Mouse (Mus musculus) megakaryocyte progenitor cell, adult 5-6 weeks (primary cell): ENCODE data around the gene Olfr600. TPM values are rescaled to one million over a fixed set of nuclear protein-coding genes. Genes with fewer than 3 reads are reported as not detected.
"Not testable (repeated sequence)": the region's sequence is repeated elsewhere in the genome, so short reads cannot be mapped to it uniquely, and the experiment has no call there.

ENCODE experiments used
- ATAC-seq: replicated peaks from 2 replicates; pipeline ENCODE4 v1.8.0; 2016; ENCODE audit warnings: mild to moderate bottlenecking, moderate TSS enrichment, inconsistent platforms; ENCODE audit not compliant: poor library complexity
- total RNA-seq, 2 experiments: library from RNA; stranded (forward) in 1 of 2; stranded (reverse) in 1 of 2; fragments of 157-497, 149-512 nt in 1 of 2; fragments of 200-1000 nt in 1 of 2; gene quantifications; 2 replicates each; pipeline versions ENCODE4 v1.2.3 to v1.2.4; 2015 to 2017

The Olfr600 gene
- total RNA-seq (2015) (not detected in 2 replicates), total RNA-seq (2017) (not detected in 2 replicates)

GRCm38 (mm10) chr7:103349569-103349968 is at the start of gene Olfr600:
TSS of gene Olfr600 (minus strand) at chr7:103349669.
- ATAC-seq: no peak

- no peak for ATAC-seq
Measured at GRCm38 (mm10) chr7:103398981-103399380, 49.5 kb upstream of the Olfr600 start.

- ATAC-seq: no peak
Measured at GRCm38 (mm10) chr7:103397758-103398157, 48.3 kb upstream of the Olfr600 start.

- ATAC-seq: no peak
Measured at GRCm38 (mm10) chr7:103386077-103386476, 36.6 kb upstream of the Olfr600 start, which contains the start of gene Olfr603. TSS of gene Olfr603 (minus strand) at chr7:103386177.

DNA sequence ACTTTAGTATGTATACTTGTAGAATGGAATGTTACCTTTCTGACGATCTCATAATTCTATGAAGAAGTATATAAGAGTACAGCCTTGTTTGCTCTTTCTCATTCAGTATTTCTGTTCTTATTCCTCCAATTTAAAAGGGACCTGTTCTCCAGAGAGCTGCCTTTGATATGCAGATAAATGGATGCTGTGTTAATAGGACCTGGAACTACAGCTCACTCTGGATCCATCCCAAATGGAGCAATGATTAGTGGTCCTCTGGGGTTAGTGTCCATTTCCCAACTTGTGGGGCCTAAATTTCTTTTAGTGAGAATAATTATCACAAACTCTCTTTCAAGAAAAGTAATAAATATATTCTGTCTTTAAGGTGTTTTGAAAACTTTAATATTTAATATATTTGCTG is 13.1 kb upstream of the Olfr600 start, which contains the start of gene Olfr601:
Gene Olfr601, minus strand, starts transcription at position 101 of the 400 bp plus-strand sequence.
- no peak for ATAC-seq

DNA sequence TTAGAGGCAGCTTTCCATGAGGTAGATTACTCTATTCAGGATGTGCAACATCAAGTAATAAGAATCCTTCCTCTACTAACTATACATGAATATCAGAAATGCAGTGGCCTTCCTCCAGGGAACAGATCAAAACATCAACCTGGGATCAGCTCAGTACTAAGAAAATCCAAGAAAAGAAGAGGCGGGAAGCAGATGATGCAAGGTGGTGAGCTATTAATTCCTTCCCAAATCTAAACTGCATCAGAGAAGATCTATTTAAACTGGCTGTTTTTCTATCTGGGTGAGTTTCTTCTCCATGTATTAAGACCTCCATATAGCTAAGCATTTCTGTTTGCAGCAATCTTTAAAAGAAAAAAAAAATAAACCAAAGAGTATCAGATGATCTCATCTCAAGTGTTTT is 13.9 kb downstream of the Olfr600 start, which contains the start of gene Olfr599:
Gene Olfr599, plus strand, starts transcription at position 301 of the 400 bp plus-strand sequence.
- no peak for ATAC-seq

- ATAC-seq: no peak
Measured at GRCm38 (mm10) chr7:103323268-103323667, 26.2 kb downstream of the Olfr600 start, which contains the start of gene Olfr598. TSS of gene Olfr598 (plus strand) at chr7:103323568.

GRCm38 (mm10) chr7:103316015-103316414 is 33.5 kb downstream of the Olfr600 start, which contains the start of gene Olfr597:
TSS of gene Olfr597 (plus strand) at chr7:103316315.
- not testable (repeated sequence) for ATAC-seq

DNA sequence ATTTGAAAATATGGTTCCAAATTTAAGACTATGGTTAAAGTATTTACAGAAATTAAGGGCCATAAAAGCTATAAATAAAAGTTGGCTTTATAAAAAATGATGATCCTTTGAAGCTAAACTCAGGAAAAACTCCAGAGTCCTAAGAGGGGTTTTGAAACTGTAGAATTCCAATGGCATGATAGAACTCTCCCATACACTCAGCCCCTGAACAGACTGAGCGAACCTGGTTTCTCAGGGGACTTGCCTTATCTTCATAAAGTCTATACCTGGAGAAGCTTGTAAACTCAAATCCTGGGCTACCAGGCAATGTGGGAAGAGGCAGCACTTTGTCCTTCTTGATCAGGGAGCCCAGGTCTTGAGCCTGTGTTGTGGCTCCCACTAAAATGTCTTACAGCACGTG is 44.1 kb downstream of the Olfr600 start, which contains the start of gene Olfr596:
Gene Olfr596, plus strand, starts transcription at position 301 of the 400 bp plus-strand sequence.
- not testable (repeated sequence) for ATAC-seq

Other genes starting within 250 kb of the Olfr600 start
- not detected in 2 replicates for gene Olfr586, start 224.0 kb downstream of the Olfr600 start, total RNA-seq (2015)
- gene Olfr586, start 224.0 kb downstream of the Olfr600 start, total RNA-seq (2017): not detected in 2 replicates
- not detected in 2 replicates for gene Olfr588-ps1, start 208.8 kb downstream of the Olfr600 start, total RNA-seq (2015)
- not detected in 2 replicates for gene Olfr588-ps1, start 208.8 kb downstream of the Olfr600 start, total RNA-seq (2017)
- gene Olfr589, start 193.3 kb downstream of the Olfr600 start, total RNA-seq (2015): not detected in 2 replicates
- gene Olfr589, start 193.3 kb downstream of the Olfr600 start, total RNA-seq (2017): not detected in 2 replicates
- gene Olfr591, start 171.3 kb downstream of the Olfr600 start, total RNA-seq (2015): not detected in 2 replicates
- not detected in 2 replicates for gene Olfr591, start 171.3 kb downstream of the Olfr600 start, total RNA-seq (2017)
- gene Olfr592, start 164.9 kb downstream of the Olfr600 start, total RNA-seq (2015): not detected in 2 replicates
- not detected in 2 replicates for gene Olfr592, start 164.9 kb downstream of the Olfr600 start, total RNA-seq (2017)
- not detected in 2 replicates for gene Olfr593, start 137.8 kb downstream of the Olfr600 start, total RNA-seq (2015)
- not detected in 2 replicates for gene Olfr593, start 137.8 kb downstream of the Olfr600 start, total RNA-seq (2017)
- gene Olfr594, start 132.7 kb downstream of the Olfr600 start, total RNA-seq (2015): not detected in 2 replicates
- not detected in 2 replicates for gene Olfr594, start 132.7 kb downstream of the Olfr600 start, total RNA-seq (2017)
- gene Usp17ld, start 97.2 kb downstream of the Olfr600 start, total RNA-seq (2015): not detected in 2 replicates
- not detected in 2 replicates for gene Usp17ld, start 97.2 kb downstream of the Olfr600 start, total RNA-seq (2017)
- gene Olfr596, start 44.0 kb downstream of the Olfr600 start, total RNA-seq (2015): not detected in 2 replicates
- not detected in 2 replicates for gene Olfr596, start 44.0 kb downstream of the Olfr600 start, total RNA-seq (2017)
- not detected in 2 replicates for gene Olfr597, start 33.4 kb downstream of the Olfr600 start, total RNA-seq (2015)
- gene Olfr597, start 33.4 kb downstream of the Olfr600 start, total RNA-seq (2017): not detected in 2 replicates
- gene Olfr598, start 26.1 kb downstream of the Olfr600 start, total RNA-seq (2015): not detected in 2 replicates
- not detected in 2 replicates for gene Olfr598, start 26.1 kb downstream of the Olfr600 start, total RNA-seq (2017)
- gene Olfr599, start 13.8 kb downstream of the Olfr600 start, total RNA-seq (2015): not detected in 2 replicates
- gene Olfr599, start 13.8 kb downstream of the Olfr600 start, total RNA-seq (2017): not detected in 2 replicates
- gene Olfr601, start 13.0 kb upstream of the Olfr600 start, total RNA-seq (2015): not detected in 2 replicates
- not detected in 2 replicates for gene Olfr601, start 13.0 kb upstream of the Olfr600 start, total RNA-seq (2017)
- gene Olfr603, start 36.5 kb upstream of the Olfr600 start, total RNA-seq (2015): not detected in 2 replicates
- not detected in 2 replicates for gene Olfr603, start 36.5 kb upstream of the Olfr600 start, total RNA-seq (2017)
- not detected in 2 replicates for gene Usp17lc, start 65.4 kb upstream of the Olfr600 start, total RNA-seq (2015)
- not detected in 2 replicates for gene Usp17lc, start 65.4 kb upstream of the Olfr600 start, total RNA-seq (2017)
- gene Olfr605, start 95.8 kb upstream of the Olfr600 start, total RNA-seq (2015): not detected in 2 replicates
- gene Olfr605, start 95.8 kb upstream of the Olfr600 start, total RNA-seq (2017): not detected in 2 replicates
- not detected in 2 replicates for gene Olfr606, start 99.4 kb upstream of the Olfr600 start, total RNA-seq (2015)
- not detected in 2 replicates for gene Olfr606, start 99.4 kb upstream of the Olfr600 start, total RNA-seq (2017)
- gene Olfr607, start 114.5 kb upstream of the Olfr600 start, total RNA-seq (2015): not detected in 2 replicates
- gene Olfr607, start 114.5 kb upstream of the Olfr600 start, total RNA-seq (2017): not detected in 2 replicates
- gene Olfr608, start 120.2 kb upstream of the Olfr600 start, total RNA-seq (2015): not detected in 2 replicates
- not detected in 2 replicates for gene Olfr608, start 120.2 kb upstream of the Olfr600 start, total RNA-seq (2017)
- gene Olfr609, start 148.4 kb upstream of the Olfr600 start, total RNA-seq (2015): not detected in 2 replicates
- gene Olfr609, start 148.4 kb upstream of the Olfr600 start, total RNA-seq (2017): not detected in 2 replicates
- not detected in 2 replicates for gene Olfr610, start 162.5 kb upstream of the Olfr600 start, total RNA-seq (2015)
- gene Olfr610, start 162.5 kb upstream of the Olfr600 start, total RNA-seq (2017): not detected in 2 replicates
- gene Olfr611, start 171.2 kb upstream of the Olfr600 start, total RNA-seq (2015): not detected in 2 replicates
- gene Olfr611, start 171.2 kb upstream of the Olfr600 start, total RNA-seq (2017): not detected in 2 replicates
- not detected in 2 replicates for gene Olfr612, start 193.0 kb upstream of the Olfr600 start, total RNA-seq (2015)
- gene Olfr612, start 193.0 kb upstream of the Olfr600 start, total RNA-seq (2017): not detected in 2 replicates
- not detected in 2 replicates for gene Olfr613, start 198.4 kb upstream of the Olfr600 start, total RNA-seq (2015)
- not detected in 2 replicates for gene Olfr613, start 198.4 kb upstream of the Olfr600 start, total RNA-seq (2017)
- not detected in 2 replicates for gene Olfr615, start 206.4 kb upstream of the Olfr600 start, total RNA-seq (2015)
- gene Olfr615, start 206.4 kb upstream of the Olfr600 start, total RNA-seq (2017): not detected in 2 replicates
- not detected in 2 replicates for gene Olfr616, start 219.5 kb upstream of the Olfr600 start, total RNA-seq (2015)
- not detected in 2 replicates for gene Olfr616, start 219.5 kb upstream of the Olfr600 start, total RNA-seq (2017)
- not detected in 2 replicates for gene Olfr617, start 223.4 kb upstream of the Olfr600 start, total RNA-seq (2015)
- gene Olfr617, start 223.4 kb upstream of the Olfr600 start, total RNA-seq (2017): not detected in 2 replicates
- gene Olfr618, start 240.4 kb upstream of the Olfr600 start, total RNA-seq (2015): not detected in 2 replicates
- not detected in 2 replicates for gene Olfr618, start 240.4 kb upstream of the Olfr600 start, total RNA-seq (2017)